Mouse (Mus musculus): Measurements from ENCODE around the gene Reg3a.
"Not testable (repeated sequence)": the region's sequence is repeated elsewhere in the genome, so short reads cannot be mapped to it uniquely, and the experiment has no call there.

The Reg3a gene

GRCm38 (mm10) chr6:78380409-78380808 is at the start of gene Reg3a:
Gene Reg3a (plus strand): TSS chr6:78380709.
- no peak for DNase-seq (ENCODE audit: low spot score in 2 of 2)

DNA sequence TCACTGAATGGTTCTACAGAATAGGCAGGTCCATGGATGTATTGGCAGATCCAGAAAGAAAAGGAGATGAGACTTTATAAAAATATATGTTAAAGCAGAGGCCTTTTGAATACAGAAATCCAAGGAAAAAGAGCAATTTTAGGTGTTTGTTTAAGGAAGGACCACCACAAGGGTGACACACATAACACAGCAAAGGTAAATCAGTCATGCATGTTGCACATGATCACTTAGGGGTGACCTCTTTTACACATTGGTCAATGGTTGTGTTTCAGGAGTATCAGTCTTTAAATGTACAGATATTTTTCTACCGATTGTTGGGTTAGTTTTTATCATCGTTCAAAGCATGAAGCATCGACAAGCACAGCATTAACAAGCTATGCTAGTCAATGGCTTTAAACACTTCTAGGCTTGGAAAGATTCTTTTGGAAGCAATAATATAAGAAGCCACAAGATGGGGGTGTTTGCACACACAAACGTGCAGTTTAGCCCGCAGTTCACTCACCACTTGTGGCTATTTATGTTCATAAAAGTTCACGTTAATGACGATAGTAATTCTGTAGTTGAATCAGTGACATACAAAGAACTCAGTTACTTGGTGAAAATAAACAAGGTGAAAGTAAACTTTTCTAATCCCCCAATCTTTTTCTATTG is 48.5 kb upstream of the Reg3a start:
- DNase-seq (ENCODE audit: low spot score in 2 of 2), result no peak

DNA sequence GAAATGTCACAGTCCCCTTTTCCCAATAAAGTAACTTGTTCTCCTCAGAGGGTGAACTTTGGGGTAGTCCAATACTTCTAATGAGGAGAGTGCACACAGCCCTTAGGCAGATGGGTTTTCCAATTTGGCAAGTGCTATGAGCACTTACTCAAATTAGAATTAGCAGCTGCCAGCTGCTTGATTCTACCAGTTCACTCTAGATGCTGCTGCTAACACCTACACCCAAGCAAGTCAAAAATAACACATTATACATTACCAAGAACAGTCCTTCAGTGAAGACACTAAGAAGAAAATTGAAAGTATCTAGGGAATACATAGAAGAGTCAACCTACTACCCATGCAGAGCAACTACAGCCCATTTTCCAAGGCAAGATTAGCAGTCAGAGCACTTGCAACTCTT is 40.2 kb upstream of the Reg3a start:
- no peak for DNase-seq (ENCODE audit: low spot score in 2 of 2)

GRCm38 (mm10) chr6:78341689-78342088 is 38.8 kb upstream of the Reg3a start:
- DNase-seq (ENCODE audit: low spot score in 2 of 2), result no peak

DNA sequence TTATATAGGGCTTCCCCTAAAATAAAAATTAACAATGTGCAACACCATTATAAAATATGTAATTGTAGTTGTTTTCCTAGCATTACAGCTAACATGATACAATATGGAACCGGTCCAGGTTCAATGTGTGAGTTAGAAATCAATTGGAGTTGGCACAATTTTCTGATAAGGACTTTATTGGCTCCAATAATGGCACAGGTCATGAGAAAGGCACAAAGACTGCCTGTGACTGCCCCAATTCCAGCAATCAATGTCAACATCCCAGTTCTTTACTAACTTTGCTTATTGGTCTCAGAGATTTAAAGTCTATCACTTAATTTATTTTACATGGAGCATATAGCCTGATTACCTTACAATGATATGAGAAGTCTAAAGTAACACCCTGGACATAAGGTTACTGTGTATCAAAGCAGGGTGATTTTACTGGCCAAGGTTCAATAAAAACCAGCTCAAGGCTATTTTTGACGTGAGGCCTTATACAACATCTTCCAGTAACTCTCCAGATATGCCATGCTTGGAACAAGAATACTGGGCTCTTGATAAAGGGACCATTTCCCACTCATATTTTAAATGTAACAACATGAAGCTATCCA is 18.4 kb upstream of the Reg3a start:
- DNase-seq (ENCODE audit: low spot score in 2 of 2), result no peak

- no peak for DNase-seq (ENCODE audit: low spot score in 2 of 2)
These were observed 10.2 kb upstream of the Reg3a start, which contains the start of gene Reg3b for GRCm38 (mm10) chr6:78370357-78370756. Gene Reg3b (plus strand): TSS chr6:78370657.

GRCm38 (mm10) chr6:78378765-78379164 is 1.7 kb upstream of the Reg3a start, which contains the start of gene Reg3d:
Gene Reg3d (minus strand): TSS chr6:78378865.
- no peak for DNase-seq (ENCODE audit: low spot score in 2 of 2)

- DNase-seq (ENCODE audit: low spot score in 2 of 2), result no peak
These were observed 5.1 kb downstream of the Reg3a start for GRCm38 (mm10) chr6:78385609-78386008.

- DNase-seq (ENCODE audit: low spot score in 2 of 2), result not testable (repeated sequence)
These were observed 14.8 kb downstream of the Reg3a start, which contains the start of gene Reg2 for GRCm38 (mm10) chr6:78395323-78395722. Gene Reg2 (plus strand): TSS chr6:78395623.

DNA sequence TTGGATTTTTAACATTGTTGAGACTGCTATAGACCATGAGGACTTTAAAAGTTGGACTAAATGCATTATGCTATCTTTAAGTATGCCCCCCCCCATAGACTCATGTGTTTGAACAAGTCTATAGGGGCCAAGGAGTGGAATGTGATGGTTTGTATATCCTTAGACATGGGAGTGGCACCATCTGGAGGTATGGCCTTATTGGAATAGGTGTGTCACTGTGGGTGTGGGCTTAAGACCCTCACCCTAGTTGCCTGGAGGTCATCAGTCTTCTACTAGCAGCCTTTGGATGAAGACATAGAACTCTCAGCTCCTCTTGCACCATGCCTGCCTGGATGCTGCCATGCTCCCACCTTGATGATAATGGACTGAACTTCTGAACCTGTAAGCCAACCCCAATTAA is 41.9 kb downstream of the Reg3a start, which contains the start of gene Reg1:
TSS of gene Reg1 (plus strand) at position 301 of the 400 bp plus-strand sequence.
- DNase-seq (ENCODE audit: low spot score in 2 of 2), result not testable (repeated sequence)

- DNase-seq (ENCODE audit: low spot score in 2 of 2), result no peak
These were observed 45.0 kb downstream of the Reg3a start for GRCm38 (mm10) chr6:78425497-78425896.

Measured in frontal cortex, postnatal 10 days (tissue).